Mouse (Mus musculus) brain, adult 10 weeks (tissue): Measurements from ENCODE around the gene 4930513O06Rik. TPM values are rescaled to one million over a fixed set of nuclear protein-coding genes. Genes with fewer than 3 reads are reported as not detected.

Experiments
- polyA plus RNA-seq: library from polyadenylated mRNA; stranded (reverse); fragments of 350-450 nt; fragmentation: Illumina TruSeq; extraction: RNeasy Lipid Tissue Mini Kit (QIAGEN cat#74804); gene quantifications from one replicate; pipeline ENCODE4 v1.2.3, GENCODE M21; 2015; ENCODE audit warnings: low read depth, low replicate concordance

The 4930513O06Rik gene
- polyA plus RNA-seq, result not detected

GRCm38 (mm10) chrX:139085943-139086342 is at the start of gene 4930513O06Rik:
TSS of gene 4930513O06Rik (plus strand) at chrX:139086243.

GRCm38 (mm10) chrX:139085077-139085476 is 966 bp upstream of the 4930513O06Rik start, which contains the start of gene Serpina7:
TSS of gene Serpina7 (minus strand) at chrX:139085236.

Other genes starting within 250 kb of the 4930513O06Rik start
- not detected for gene Nrk, start 171.8 kb upstream of the 4930513O06Rik start, polyA plus RNA-seq
- not detected for gene Serpina7, start 1.0 kb upstream of the 4930513O06Rik start, polyA plus RNA-seq
- gene 4933428M09Rik, start 93.0 kb downstream of the 4930513O06Rik start, polyA plus RNA-seq, result not detected
- gene Mum1l1, start 123.8 kb downstream of the 4930513O06Rik start, polyA plus RNA-seq, result 3.5 TPM
- not detected for gene Trap1a, start 247.4 kb downstream of the 4930513O06Rik start, polyA plus RNA-seq